Mouse (Mus musculus) adrenal gland, postnatal 10 days (tissue): ENCODE measurements at regions not wholly inside any gene's neighbourhood (a gene's known extent, or its start where the extent isn't known, plus 50 kb on each side); places are given as distances from the start of the nearest gene placed in this dataset.

ENCODE experiments used
- DNase-seq: peaks from one replicate; pipeline ENCODE4 v3.0.0; 2021; ENCODE audit warnings: mixed read lengths

DNA sequence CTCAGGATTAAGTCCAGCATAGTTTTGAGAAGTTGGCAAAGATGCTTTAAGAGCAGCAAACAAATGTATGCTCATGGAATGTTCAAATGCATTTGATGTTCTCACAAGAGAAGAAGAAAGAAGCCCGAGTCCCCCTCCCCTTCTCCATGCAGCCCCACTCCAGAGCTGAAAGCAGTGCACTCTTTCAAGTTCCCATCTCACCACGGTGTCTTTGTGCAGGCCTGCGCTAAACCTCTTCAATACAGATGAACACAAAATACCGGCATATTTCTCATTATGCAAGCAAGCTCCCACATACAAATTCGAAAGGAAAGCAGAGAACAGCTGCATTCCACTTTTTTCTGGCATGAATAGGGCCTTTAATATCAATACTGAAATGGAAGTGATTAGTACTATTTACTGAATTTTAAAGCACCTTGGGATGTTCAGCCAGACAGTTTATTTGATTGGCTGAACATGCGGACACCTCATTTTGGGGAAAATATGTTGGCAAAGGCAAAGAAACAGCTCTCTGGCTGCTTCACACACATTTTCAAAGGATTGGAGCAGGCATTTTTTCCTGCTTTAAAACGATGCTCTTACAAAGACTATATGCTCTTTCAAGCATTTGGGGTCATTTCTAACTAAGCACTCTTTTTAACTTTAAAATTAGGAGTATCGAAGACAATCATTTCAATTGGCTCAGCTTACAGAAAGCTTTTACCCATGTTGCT is 595.8 kb downstream of the Car8 start:
- no peak for DNase-seq

DNA sequence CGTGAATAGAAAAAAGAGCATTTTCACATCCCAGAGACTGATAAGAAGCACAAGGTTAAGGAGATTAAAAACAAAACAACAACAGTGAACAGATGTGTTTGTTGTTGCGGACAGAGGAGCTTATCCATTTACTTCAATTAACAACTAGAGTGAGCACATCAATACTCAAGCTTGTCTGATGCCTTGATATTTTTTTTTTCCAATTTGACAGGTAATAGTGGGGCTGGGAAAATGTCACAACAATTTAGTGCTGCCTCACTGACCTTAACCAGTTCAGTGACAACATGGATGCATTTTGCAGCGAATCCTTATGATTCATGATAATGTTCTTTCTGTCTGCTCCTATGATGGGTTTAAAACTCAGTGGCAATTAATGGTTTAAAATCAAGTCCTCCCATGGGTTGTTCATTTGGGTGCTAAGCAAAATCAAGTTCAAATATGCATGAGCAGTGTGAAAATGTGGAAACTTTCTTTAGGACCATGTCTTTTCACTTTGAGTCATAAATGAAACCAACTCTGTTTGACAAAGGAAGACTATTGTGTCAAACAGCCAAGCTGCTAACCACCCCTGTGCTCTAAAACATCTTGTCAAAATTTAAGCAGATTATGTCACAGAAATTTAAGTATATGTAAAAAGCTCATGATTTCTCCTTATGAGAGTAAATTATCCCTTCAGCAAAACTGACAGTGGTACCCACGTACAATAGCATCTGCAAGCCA is 641.0 kb downstream of the Car8 start:
- no peak for DNase-seq

DNA sequence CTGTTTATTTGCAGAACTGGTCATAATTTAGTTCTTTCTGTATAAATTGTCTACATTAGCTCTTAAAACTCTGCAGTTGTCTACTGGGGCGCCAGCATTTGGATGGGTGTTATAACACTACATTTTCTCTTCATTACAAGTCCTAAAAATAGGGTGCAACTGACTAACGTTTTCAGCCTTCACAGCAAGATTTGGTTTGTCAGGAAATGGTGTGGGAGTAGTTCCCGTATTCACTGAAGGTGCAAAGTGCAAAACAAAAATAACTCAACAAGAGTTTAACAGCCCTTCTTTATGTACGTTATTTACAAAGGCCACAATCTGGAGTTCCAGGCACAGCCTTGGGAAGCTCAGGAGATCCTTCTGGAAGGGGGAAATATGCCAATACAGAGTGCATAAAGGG is 642.7 kb downstream of the Car8 start:
- no peak for DNase-seq

DNA sequence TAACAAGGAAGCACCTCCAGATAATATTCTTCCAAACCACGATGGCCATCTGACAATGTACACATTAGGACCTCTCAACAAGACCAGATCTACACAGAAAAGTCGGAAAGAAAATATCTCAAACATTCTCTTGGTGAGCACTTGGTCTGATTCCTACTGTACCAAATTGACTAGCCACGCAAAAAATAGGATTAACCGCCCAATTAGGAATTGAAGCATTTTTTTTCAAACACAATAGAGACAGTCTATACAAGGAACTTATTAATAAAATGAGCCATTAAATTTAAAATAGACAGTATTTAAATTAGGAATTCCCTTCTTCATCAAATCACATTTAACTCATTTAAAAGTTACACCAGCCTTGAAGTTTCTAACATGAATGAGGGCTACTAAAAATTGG is 655.0 kb downstream of the Car8 start:
- no peak for DNase-seq

DNA sequence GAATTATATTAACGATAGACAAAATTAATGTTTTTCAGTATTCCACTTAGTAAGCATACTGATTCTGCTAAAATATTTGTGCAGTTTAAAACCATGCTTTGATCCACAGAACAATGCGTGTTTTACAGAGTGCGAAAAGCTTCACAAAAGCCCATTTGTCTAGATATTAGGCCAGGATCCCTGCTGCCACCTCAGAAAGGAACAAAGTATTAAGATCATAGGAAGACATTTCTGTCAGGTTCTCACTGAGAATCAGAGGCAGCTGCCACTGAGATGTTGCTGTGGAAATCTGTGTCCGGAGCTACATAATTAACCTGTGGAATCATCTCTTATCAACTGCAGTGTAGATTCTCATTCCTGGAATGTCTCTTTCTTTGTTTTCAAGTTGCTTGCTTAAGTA is 656.9 kb downstream of the Car8 start:
- DNase-seq = no peak

DNA sequence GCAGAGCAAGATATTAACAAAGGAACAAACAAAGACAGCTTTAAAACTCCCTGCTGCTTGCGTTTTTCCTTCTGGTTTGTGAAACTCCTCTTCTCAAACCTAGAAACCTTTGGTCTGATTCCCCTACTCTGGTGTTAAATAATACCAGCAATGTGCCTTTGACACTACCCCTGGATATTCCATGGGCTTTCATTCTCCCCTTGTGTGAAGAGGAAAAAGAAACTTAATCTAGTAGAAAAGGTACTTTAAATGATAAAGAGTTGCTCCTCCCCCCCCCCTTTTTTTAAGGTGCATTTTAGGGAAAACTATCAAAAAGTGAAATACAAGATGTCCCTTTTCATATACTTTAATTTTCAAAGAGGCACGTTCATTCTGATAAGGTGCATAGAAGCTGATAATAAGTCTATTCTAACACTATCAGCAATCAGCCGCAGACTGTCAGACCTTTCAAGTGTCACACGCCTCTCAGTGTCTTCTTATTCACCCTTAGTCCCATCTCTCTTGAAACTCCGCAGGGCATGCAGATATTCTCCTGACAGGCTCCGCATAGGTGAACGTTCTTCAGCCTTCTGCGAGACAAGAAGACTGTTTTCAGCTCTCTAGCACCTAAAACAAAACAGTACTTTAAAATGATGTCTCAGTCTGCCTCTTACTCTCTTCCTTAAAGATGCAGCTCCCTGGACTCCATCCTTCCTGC is 657.5 kb downstream of the Car8 start:
- DNase-seq = no peak

DNA sequence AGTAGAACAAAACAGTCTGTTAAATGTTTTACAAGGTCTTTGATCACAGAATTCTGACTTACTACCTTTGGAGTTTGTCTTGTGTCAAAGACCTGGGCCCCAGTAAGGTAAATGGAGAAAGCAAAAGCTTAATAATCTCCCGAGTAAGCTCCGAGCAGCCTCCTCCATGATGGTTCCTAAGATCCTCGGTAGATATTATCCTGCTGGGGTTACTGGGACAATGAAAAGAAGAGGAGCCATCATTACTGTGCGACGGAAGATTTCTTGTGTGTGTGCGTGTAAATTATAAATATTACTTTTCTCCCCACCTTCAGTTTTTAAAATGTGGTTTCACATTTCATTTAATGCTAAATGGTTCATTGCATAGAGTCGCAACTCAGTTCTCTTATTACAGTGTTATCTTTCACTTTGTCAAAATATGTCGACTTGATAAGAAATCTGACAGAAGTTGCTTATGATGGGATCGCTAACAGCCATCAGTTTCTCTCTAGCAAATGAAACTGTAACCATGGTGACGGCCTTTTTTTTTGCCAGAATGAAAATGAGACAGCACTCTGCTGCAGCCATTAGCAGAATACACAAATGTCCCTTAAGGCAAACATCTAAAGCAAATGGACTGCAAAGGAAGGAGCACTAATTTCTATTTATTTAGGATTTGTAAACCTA is 658.2 kb downstream of the Car8 start:
- DNase-seq = no peak

DNA sequence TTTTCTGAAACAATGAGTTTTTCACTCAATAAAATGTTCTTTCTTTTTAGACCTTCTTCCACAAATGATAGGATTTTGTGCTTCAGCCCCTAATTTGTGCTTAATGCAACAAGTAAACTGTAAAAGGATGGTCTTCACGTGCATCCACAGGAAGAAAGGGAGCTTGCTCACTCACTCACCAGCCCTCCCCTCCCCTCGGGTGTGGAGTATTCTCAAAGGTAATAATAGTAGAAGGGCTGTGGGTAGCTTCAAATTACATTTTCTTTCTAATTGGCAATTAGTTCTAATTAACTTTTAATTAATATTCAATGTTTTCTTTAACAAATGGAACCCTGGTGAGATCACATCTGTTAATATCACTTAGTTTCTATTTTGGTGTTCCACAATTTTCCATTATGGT is 664.8 kb downstream of the Car8 start:
- DNase-seq = no peak

DNA sequence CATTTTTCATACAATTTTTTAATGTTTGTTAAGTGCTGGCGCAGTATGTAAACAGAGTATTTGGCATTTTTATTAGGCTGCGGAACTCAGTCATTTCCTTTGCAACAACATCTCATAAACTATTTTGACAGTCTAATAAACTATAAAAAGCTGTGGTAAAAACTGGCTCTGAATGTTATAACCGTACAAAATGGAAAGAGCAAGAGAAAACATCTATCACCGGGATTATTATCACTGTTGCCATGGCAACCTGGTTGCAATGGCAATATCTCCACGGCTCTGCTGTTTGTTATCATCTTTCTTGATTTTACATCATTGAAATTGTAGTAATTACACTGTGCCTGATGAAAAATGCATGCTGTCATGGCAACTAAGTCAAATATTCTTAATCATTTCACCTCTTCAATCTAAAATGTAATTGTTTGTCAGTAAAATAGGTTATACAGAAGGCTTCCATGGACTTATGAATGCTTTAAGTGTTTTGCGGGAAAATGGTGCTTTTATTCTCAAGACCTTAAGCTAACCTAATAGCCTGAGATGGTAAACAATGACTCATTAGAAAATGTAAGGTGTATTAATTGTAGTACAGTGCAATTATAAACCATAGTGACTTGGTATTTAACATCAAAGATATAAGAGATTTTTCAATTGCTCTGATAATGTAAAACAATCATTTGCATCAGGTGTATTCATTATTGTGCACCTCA is 671.0 kb downstream of the Car8 start:
- DNase-seq = no peak

DNA sequence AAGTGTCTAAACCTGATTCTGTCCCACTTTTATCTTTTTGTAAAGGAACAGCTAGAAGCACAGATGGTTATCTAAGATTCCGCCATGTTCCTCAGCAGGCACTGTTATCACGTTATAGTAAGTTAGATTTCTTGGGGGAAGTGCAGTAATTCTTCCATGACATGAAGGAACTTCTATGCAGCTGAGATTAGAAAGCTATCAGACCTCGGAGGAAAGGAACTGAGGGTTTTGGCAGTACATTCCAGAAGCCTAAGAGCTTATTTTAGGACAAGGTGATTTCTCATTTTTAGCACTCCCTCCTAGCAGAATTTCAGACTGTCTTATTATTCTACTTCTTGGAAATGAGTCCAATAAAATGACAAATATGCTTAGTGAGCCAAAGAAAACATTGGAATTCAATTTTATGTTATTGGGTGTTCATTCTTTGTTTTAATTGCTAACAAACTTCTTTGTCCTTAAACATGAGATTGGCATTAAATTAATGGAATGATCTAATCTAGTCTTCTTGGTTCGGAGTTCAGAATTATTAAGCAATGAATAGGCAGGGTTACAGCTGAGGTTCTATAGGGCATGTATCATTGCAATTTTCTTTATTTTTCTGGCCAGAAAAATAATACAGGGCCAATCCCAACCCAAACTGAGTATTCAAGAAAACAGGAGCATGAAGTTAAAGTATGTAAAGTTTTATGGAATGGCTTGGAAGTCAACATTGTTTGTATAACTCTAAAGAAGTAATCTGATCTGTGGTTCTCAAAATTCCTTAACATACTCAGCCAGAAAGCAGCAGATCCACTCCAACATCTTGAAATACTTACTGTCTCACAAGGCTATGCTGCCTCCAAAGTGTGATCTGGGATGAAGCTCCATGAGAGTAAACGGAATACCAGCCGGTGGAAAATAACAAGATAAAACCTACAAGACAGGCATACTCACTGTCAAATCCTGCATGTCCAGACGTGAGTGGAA is 678.7 kb downstream of the Car8 start:
- no peak for DNase-seq

DNA sequence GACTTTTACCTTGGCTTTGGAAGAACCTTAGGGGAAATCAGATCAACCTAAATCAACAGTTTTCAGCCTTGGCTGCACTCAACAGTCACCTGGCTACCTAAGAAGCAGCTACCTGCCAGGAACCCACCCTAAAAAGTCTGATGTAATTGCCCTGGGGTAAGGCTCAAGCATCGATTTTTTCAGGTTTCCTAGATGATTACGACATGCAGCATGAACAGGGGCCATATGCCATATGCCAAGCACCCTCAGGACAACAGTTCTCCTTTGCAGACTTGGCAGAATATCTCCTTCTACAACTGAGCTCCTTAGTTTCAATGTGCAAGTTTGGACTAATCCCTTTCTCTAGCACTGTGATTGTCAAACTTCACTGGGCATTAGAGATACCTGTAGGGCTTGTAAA is 680.1 kb downstream of the Car8 start:
- DNase-seq = no peak

DNA sequence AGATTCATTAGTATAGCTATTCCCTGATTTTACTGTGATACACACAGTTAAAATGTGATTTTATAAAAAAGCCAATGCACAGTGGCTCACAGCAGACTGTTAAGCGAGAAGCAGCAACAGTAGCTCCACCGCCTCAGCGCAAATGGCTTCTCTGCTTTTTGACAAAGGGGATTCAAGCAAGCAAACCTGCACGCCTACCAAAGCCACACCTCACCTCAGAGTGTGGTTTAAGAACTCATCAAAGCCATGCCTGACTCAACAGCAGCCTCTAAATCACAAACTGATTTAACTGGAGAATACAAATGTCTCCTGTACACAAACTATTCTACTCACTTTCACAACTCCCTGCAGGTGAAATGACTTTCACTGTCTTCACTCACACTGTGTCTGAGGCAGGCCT is 704.5 kb downstream of the Car8 start:
- no peak for DNase-seq

DNA sequence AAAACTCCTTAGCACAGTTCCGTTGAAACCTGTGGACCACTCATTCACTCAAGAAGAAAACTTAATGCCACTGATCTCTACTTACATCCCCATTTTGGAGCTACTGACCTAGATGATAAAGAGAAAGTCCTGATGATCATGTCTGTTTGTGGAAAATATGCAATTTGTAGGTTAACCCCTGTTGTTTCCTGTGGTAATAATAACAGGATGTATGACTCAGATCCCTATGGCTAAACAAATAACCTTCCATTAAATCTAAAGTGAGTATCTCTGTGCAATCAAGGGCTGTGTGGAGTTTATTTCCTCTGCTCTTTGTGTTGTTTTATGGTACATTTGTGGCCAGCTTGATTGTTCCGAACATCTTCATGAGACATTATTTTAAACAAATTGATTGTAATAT is 711.1 kb downstream of the Car8 start:
- DNase-seq = no peak

DNA sequence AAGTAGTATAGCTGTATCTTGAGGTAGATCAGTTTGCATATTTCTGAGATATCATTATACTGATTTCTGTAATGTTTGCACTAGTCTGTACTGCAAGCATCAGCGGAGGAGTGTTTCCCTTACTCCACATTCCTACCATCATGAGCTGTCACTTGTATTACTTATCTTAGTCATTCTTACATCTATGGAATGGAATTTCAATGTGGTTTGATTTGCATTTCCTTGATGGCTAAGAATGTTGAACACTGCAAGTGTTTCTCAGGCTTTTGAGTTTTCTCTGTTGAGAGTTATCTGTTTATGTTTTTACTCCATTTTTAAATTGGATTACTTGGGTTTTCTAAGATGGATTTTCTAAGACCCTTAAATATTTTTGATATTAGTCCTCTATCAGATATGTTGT is 725.8 kb downstream of the Car8 start:
- no peak for DNase-seq

DNA sequence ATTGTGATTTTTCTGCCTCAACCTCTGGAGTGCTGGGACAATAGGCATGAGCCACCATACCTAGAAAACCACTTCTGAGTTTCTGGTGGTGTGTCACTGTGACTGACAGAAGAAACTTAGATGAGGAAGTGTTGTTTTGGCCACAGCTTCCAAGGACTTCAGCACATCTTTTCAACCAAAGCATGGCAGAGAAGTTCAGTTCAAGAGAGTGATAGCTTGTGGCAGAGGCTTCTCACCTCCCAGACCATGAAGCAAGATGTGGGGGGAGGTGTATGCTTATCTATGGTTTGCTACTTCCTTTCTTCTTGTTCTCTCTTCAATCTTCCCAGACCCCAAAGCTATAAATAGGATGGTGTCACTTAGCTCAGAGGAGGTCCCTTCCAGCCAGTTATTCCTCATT is 753.3 kb downstream of the Car8 start:
- no peak for DNase-seq

DNA sequence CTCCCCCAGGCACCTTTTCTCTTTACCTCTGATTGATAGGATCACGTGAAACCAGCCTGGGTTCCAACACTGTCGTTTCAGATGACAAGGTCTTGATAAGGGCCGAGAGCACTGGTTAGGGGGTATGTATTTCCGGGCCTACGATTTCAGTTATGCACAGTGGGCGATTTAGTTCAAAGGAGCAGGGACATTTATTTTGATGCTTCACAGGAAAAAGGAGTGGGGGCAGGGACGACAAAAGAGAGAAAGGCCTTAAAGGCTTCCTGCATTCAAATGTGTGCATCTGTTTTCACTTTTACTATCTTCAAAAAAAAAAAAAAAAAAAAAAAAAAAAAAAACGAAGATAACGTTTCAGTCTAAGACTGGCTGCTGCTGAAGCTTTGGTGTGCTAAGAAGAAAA is 783.7 kb downstream of the Car8 start:
- no peak for DNase-seq

DNA sequence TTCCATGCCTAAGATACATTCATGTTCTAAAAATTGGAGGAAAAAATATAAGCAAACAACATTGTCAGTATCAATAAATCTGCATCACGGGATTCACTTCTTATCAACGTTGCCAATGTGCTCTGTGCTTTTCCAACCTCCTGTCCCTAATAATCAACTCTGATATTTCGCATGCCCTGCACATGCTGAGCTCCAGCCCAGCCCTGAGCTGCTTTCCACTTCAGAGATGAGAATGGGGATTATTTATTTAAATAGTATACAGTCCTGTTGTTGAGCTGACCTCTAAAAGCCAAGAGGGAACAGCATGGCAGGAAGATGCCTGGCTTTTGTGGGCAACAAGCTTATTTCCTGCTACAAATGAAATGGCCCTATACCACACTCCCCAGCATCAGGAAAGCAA is 786.2 kb downstream of the Car8 start:
- DNase-seq = no peak

DNA sequence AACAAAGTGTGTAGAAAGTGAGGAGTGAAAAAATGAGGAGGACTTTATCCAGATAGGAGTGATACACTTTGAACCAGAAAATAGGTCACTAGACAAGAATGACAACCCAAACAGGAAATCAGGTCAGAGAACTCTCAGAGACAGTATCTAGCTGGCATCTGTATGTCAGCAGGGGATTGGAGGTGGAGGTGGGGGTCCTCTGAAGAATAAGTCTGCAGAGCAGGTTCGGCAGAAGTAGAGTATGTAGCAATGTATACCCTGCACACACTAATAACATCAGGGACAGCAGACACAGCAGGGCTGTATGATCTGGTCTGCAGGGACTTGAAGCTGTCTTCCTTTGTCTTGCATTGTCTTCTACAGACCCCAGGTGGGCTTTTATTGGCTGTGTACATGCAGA is 787.9 kb downstream of the Car8 start:
- no peak for DNase-seq

DNA sequence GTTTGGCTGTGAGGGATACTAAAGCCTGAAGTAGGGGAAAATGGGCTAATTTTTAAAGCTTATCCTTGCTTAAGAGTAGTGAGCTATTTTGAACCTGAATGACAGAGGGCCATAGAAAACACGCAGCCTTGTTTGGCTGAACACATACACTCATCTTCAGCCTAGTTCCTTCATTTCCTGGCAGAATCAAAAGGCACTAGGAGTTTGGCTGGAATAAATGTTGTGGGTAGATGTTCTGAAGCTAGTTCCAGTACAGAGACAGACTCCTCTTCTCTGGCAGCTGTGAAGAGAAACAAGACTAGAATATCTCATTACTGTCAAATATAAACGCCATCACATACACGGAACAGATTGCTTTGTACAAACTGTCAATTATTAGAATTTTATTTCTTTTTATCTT is 809.5 kb downstream of the Car8 start:
- no peak for DNase-seq

DNA sequence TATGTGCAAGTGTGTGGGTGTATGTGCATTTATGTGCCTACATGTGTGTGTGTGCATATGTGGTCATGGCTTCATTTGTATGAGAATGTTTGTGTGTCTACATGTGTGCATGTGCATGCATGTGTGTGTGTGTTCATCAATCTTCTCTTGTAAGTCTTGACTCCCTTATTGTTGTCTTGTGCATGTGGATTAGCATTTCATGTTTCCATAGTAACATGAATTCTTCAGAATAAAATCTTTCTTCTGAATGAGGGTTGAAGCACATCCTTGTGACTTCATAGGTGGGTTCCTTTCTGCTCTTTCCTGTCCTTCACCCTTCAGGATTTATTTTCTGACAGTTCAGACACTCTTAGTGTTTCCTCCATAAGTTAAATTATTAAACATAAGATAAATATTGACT is 814.8 kb downstream of the Car8 start:
- DNase-seq = no peak

DNA sequence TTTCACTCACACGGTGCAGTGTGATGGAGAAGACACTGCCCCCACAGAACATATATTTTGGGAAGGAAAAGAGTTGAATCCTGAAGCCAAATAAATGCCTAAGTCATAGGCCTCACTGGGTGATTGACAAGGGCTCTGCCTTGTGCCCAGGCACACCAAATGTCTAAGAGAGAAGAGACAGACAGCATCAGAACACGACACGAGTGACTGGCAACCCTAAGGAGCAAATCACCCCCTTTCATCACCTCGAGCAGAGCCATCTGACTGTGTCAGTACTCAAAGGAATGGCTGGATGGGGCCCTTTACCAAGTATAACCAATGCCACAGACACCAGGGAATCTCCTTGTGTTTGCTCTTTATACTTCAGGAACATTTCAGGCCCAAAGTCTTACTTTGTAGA is 815.6 kb downstream of the Car8 start:
- DNase-seq = no peak
